Mouse (Mus musculus) Muller cell, postnatal 12 days (primary cell): Measurements from ENCODE around the gene Bscl2.

Experiments
- DNase-seq: peaks from one replicate; pipeline ENCODE4 v3.0.0-alpha.2; 2015; ENCODE audit errors: inconsistent ontology term

The Bscl2 gene

DNA sequence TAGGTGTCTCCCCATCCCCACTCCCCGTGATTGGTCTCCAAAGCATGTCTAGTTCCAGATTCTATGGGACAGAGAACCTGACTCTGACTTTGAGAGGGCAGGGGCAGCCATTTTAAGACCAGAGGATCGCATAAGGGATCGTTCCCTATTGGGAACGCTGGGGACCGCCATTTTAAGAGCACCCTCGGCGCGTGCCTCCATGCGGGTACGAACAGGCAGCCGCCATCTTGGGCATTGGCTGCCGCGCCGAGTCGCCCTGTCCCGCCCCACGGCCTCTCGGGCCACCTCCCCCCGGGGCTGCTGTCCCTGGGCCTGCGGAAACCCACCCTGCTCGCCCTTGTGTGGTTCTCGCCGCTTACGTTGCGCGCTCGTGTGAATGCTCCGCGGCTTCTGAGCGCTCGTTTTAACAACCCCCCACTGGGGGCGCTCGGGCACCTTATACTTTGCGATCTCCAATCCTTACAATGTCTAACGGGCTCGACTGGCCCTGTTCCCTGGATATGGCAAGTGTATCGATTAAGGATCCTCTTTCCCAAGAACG, at the start of gene Bscl2:
Bscl2 (plus strand) TSS at position 217 of the 541 bp plus-strand sequence.
- DNase-seq = peak; percentile 88

DNA sequence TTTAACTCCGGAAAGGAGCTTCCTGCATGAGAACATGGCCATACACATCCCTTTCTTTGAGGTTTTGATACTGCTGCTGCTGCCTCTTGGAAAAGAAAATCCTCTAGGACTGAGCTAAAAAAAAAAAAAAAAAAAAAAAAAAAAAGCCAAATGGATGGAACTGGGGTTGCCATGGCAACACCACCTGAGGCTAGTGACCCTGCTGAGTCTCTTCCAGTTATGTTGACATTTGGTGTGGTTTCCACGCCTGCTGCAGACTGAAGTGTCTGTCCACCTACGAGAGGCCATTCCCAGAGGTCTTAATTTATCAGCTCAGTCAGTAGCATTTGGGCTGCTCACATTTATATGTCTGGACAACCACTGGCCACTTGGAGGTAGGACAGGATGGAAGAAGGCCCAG, 48.7 kb upstream of the Bscl2 start:
- no peak for DNase-seq

DNA sequence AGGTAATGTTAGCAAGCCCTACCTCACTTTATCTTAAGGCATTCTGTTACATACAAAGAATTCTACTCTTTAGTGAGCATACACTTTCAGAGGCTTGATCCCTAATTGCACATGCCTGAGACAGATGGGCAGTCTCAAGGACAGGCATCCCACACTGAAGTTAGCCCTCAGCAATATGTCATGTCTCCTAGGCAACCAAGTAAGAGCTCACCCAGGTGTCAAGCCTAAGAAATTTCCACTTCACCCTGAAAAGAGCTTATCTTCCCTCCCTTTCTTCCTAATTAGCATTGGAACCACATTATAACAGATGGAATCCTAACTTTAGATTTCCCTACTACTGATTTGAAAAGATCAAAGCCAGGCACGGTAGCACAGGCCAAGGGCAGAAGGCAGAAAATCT, 48.1 kb upstream of the Bscl2 start:
- no peak for DNase-seq

DNA sequence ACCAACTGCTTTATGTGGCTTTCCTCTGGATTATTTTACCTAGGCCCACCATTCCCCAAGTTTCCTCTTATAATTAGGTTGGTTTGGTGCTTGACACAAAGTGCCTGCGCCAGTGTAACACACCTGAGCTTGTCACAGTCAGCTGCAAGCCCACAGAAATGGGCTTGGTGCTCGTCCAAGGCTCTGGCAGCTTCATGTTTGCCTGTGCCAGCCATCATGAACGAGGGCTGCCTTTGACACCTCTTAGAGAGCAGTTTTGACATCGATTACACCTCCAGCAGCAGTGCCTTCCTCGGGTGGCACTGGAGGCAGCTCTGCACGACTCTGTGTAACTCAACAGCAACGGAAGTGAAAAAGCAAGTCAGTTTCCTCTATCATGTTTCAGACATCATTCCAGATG, 47.1 kb upstream of the Bscl2 start:
- no peak for DNase-seq

DNA sequence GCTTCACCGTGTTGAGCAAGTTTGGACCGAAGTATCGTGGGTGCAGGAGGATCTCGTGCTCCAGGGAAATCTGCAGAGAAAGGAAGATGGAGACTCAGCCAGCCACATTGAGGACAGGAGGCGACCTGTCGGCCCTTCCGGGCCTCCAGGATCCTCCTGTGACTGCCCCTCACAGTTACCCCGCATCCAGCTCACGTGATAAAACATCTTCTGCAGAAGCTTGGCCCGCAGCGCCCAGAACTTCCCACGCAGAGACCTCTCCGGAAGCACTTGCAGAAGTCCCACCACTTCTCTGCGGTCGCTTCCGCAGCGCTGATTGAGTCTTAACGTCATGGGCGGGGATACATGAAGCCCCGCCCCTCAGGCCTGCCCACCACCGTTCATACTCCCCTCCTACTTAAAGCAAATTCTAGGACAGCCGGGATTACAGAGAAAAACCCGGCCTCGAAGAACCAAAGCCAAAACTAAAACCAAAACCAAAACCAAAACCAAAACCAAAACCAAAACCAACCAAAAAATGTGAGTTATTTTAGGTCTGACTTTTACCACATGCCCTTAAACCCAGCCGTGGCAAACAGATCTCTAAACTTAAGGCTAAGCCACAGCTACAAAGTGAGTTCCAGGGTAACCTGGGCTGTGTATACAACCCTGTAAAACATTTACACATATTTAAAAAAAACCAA, 38.9 kb upstream of the Bscl2 start, which contains the start of gene Polr2g:
Polr2g (minus strand) TSS at position 314 of the 683 bp plus-strand sequence.
- peak; percentile 96 for DNase-seq

DNA sequence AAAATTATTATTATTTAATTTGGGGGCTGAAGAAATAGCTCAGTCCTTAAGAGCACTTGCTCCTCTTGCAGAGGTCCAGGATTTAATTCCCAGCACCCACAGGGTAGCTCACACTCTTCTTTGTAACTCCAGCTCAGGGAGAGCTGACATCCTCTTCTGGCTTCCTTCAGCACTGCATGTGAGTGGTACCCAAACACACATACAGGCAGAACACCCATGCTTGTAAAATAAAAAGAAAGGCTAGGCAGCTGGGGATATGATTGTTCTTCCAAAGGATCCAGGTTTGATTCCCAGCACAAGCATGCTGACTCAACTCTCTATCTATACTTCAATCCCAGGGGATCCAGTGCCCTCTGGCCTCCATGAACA, 38.3 kb upstream of the Bscl2 start:
- no peak for DNase-seq

DNA sequence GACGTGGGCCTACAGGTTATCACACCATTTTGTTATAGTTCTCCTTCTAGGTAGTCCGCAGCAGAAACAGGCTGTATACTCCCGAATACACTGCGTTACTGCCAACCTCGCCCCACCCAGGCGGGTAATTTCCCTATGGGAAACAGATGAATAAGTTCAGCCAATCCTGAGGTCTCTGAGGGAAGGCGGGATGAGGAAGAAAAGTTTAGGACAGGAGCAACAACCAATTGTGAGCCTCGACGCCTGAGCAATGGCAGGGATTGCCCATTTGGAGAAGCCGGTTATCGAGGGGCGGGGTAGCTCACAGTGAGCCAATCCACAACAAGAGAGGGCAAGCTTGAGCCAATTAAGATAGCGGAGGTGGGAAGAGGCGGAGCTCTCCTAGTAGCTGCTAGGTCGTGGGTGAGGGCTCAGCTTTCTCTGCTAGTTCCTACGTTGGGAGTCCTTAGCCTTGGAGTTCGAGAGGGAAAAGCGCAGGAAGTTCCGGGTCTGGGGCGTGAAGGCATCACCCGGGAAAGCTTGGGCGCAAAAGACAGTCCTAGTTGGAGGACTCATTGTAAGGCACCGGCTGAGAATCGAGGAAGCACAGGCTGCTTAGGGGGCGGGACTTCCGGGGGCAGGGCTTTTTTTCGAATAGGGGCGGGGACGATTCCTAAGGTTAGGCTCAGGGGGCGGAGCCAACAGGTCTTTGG, 35.0 kb upstream of the Bscl2 start, which contains the start of gene Zbtb3:
Zbtb3 (plus strand) TSS at position 426 of the 692 bp plus-strand sequence.
- peak; percentile 98 for DNase-seq

DNA sequence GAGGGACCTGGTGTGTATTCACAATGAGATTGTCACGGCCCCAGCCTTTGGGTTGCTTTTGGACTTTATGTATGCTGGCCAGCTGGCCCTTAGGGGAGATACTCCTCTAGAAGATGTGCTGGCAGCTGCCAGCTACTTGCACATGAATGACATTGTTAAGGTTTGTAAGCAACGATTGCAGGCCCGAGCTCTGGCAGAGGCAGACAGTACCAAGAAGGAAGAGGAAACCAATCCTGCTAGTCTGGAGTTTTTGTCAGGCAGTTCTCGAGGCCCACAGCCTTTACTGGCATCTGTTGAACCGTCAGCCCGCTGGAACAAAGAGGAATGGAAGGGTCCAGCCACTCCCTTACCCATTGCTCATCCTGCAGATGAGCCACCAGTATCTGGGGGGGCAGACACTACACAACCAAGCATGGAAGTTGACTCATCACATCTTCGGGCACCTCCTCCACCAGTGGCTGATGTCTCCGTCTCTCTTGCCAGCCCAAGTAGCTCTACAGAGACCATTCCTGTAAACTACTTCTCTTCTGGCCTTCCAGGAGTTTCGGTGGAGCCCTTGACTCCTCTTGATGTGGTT, 34.0 kb upstream of the Bscl2 start:
- no peak for DNase-seq

DNA sequence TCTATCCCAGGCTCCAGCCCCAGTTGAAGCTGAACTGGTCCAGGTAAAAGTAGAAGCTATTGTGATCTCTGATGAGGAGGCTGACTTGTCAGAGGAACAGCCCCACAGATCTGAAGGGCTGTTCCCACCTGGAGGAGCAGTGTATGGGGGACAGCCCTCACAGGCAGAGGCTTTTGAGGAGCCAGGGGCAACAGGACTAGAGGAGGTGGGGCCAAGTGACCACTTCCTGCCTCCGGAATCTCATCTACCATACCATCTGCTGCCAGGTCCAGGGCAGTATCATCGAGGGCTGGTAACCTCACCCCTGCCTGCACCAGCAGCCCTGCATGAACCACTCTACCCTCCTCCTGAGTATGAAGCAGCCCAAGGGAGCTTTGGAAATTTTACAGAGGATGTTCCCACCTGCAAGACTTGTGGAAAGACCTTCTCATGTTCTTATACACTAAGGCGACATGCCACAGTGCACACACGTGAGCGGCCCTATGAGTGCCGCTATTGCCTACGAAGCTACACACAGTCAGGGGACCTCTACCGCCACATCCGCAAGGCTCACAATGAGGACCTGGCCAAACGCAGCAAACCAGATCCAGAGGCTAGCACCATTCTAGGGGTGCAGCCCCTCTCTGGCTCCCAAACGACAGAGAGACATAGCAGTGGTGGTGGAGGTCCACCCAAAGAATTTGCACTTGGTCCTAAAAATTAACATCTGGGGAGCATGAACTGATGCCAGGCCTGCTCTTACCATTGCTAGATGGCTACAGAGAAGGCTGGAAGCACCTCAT, 33.2 kb upstream of the Bscl2 start:
- no peak for DNase-seq

DNA sequence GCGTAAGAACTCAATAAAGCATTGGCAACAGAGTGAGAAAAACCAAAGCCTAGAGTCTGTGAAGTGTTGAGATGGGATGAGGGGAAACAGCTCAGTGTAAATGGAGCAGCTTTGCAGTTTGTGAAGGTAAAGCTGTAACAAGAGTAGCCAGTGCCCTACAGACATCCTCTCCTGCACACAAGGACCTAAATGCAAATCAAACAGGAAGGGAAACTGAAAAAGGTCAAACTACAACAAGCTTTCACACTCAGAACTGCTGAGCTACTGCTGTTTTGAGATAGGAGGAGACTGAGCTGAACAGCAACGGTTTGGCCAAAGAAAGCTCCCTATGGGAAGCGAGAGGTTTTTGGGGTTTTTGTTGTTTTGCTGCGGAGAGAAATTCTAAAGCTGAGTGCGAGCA, 30.5 kb upstream of the Bscl2 start:
- no peak for DNase-seq

DNA sequence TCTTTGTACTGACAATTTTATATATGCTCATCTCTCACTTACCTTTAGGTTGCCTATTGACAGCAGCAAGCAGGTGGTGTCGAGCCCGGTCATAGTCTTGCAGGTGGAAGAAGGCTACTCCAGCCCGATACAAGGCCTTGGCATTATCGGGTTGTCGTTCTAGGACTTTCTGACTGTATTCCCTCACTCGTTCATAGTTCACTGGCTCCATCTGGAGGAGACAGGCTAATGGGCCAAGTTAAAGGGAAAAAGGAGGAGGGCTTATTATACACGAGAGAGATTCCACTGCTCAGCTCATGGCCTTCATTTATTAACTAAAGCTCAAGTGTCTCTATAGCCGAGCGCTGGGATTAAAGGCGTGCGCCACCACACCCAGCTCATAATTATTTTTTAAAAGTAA, 21.5 kb upstream of the Bscl2 start:
- DNase-seq = peak; percentile 38

DNA sequence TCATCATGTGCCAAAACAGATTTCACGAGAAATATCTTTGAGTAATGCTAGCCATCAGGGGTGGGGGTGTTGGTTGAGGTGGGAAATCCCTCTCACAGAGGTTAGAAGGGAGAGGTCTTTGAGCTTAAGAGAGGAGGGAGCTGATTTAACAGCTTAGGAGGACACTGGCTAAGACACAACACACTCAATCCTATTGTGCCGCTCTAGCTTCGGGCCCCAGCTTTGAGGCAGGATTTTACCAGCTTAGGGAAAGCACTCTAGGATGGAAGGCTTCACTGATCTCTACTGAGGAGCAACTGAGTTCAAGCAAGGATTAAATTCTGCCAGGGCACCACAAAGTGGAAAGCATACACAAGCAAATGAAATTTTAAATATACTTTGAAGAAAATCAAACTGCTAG, 20.3 kb upstream of the Bscl2 start:
- no peak for DNase-seq

DNA sequence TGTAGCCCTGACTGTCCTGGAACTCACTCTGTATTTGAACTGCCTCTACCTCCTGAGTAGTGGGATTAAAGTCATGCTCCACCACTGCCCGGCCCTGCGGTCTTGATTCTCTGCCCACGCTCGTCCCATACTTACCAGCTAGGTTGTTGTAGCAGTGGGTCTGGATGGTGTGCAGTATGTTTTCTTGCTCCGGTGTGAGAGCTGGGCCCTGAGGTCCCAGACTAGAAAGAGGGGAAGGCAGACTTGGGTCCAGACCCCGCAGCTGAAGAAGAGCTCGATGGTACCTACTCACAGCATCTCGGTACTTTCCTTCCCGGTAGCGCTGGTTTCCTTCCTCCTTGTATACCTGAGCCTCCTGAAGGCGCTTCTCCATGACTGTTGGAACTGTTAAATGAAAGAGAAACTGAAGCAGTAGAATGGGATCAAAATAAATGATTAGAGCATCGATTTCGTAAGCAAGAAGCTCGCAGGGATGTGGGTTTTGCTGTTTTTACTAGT, 18.9 kb upstream of the Bscl2 start:
- no peak for DNase-seq

DNA sequence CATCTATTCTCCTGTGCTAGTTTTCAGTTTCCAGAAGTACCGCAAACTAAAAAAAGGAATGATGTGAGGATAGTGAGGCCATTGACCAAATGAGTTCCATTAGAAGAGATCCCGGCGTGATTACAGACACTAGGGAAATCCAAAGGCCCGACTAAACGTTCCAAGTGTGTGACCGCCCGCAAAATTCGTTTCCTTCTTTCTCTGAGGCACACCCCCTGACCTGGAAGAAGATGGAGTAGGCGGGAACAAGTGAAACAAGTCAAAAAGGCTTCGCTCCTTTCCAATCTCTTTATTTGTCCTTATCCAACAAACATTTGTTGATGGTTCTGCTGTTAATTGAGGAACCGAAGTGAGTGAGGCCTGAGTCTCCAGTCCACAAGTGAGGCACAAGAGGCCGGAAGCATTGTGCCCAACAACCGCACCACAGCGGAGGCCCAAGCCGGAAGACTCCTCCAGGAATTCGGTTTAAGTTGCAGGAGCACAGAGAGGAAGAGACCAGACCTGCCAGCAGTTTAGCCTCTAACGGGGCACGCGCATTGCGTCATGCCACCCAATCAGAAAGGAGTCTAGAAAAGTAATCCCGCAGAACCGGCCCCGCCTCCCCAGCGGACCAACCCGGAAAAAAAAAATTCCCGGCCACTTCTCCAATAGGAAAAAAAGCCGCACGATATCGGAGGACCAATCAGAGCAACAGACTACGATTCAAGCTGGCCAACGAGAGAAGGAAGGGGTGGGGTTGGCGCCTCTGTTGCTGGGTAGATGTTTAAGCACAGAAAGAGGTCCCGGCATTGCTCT, 18.3 kb upstream of the Bscl2 start, which contains the start of gene Ttc9c:
Ttc9c (minus strand) TSS at position 533 of the 795 bp plus-strand sequence.
- DNase-seq = peak; percentile 99

DNA sequence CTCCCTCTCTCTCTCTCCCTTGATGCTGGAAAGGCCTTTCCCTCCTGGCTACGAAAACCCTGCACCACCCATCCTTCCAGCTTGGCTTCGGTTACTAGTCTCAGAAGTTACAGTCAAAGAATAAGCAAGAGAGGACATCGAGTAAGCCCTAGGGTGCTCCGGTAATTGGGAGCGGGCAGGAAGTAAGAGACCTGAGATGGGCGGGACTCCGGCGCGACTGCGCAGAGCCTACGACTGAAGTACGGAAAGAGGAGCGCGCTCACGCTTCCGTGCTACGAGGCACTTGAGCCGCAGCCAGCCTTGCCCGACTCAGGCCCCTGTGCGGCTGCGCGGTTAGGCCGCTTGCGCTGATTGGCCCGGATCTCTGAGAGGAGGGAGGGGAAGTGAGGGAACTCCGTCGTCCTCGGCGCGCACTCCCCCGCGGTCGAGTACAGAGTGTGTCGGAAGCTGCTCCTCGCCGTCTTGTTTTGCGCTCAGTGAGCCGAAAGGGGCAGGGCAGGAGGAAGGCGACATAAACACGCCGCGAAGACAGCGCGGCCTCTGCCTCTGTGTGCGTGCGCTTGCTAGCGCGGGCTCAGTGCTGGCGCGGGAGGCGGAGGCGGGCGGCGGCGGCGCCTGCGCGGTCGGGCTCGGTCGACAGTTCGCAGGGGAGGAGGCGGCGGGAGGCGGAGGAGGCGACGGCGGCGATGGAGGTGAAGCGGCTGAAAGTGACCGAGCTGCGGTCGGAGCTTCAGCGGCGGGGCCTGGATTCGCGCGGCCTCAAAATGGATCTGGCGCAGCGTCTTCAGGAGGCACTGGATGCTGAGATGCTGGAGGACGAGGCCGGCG, 17.5 kb upstream of the Bscl2 start, which contains the start of gene Hnrnpul2:
Hnrnpul2 (plus strand) TSS at position 415 of the 828 bp plus-strand sequence.
- DNase-seq = peak; percentile 99

DNA sequence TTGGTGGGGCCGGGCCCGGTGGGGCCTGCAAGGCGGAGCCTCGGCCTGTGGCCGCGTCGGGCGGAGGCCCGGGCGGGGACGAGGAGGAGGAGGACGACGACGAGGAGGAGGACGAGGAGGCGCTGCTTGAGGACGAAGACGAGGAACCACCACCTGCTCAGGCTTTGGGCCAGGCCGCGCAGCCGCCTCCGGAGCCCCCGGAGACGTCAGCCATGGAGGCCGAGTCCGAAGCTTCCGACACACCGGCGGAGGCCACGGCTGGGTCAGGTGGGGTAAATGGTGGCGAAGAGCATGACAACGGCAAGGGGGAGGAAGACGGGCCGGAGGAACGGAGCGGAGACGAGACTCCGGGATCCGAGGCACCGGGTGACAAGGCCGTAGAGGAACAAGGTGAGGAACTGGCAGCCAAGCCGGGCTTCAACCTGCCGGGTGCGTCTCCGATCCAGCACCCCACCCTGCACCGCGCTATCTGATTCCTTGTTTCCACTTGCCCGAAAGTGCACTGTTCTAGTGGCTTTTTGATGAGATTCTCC, 16.8 kb upstream of the Bscl2 start:
- no peak for DNase-seq

DNA sequence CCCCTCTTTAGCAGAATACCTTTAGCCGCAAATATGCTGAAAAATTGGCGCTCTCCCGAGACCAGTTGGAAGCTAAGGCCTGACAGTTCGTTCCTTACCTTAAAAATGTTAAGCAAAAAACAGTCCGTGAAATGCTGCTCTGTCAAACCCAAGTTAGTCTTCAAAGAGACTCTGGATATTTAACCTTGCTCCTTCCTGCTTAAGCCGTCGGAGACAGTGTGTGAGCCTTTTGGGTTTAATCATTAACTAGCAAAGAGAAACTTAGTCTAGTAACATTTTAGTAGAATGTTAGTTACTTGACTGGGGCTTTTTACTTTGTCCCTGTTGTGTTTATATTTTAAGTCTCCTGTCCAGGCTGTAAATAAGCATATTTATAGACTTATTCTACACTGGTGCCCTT, 16.1 kb upstream of the Bscl2 start:
- DNase-seq = no peak

DNA sequence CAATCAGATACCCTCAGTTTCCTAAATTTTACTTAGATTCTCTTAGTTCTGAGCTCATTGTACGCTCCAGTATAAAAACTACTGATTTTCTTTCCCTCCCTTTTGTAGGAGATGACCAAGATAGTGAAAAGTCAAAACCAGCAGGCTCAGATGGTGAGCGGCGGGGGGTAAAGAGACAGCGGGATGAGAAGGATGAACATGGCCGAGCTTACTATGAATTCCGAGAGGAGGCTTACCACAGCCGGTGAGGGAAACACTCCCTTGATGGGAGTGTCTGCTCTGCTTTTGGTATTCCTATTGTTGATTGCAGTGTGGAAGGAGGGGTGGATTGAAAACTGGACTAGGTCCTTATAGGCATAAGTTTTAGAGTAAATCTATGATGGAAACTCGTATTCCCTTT, 14.6 kb upstream of the Bscl2 start:
- DNase-seq = no peak

DNA sequence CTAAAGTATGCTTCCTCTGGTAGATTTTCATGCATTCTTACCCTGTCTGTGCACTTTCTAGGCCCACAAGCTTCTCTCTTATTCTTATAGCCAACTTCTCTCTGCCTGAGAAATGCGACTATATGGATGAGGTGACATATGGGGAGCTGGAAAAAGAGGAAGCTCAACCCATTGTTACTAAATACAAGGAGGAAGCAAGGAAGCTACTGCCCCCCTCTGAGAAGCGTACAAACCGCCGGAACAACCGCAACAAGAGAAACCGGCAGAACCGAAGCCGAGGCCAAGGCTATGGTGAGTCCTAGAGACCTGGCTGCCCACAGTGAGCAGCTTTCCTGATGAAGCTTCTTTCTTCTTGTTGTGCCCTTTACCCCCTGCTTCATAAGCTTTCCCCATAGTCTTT, 7.6 kb upstream of the Bscl2 start, which contains the start of gene AC129217.1:
AC129217.1 (plus strand) TSS at position 114 of the 400 bp plus-strand sequence.
- DNase-seq = no peak
